Mouse (Mus musculus) adrenal gland, postnatal 25 days (tissue): ENCODE data around the gene Polrmt. TPM values are rescaled to one million over a fixed set of nuclear protein-coding genes. Genes with fewer than 3 reads are reported as not detected.

ENCODE experiments used
- DNase-seq: peaks from one replicate; pipeline ENCODE4 v3.0.0; 2021; ENCODE audit warnings: mixed read lengths
- total RNA-seq: library from RNA; stranded (reverse); gene quantifications from 2 replicates; pipeline ENCODE4 v1.2.3, GENCODE M21; 2021

Polrmt gene
- total RNA-seq, 1 experiment from 2014 or later, result 70.4 TPM

DNA sequence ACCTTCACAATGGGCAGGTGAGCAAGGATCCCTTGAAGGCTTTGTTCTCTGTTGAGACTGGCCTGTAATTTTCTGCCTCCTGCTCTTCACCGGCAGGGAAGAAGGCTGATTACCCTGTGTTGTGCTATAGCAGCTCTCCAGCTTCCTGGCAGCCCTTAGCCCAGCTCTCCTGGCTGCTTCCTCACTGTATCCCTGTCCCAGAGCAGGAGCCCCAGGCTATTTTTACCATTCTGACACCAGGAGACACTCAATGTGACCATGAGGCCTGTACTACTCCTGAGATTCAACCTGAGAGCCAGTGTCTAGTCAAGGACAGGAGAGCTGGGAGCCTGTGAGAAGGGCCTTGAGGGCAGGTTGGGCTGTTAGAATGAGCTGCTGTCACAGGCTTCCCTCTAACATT lies 59.7 kb downstream of the Polrmt start:
- no peak for DNase-seq

DNA sequence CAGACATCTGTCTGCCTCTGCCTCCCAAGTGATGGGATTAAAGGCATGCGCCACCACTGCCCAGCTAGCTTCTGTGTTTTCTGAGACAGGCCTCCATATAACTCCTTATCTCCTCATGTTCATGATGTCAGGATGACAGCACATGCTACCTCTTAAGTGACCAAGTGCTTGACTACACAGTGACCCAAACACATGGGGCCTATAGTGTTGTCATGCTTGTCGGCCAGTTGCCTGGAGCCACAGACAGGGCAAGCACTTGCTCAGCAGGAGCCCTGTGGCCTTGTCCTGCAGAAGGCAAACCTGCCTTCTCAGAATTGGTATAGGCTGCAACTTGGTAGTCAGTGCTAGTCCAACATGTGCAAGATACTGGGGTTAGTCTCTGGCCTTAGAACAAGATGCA lies 60.2 kb downstream of the Polrmt start:
- DNase-seq, result no peak

Other genes starting within 250 kb of the Polrmt start
- 28.3 and 32.1 TPM in 2 replicates for gene Plpp2, start 212.8 kb downstream of the Polrmt start, total RNA-seq
- 33.6 and 46.1 TPM in 2 replicates for gene Mier2, start 191.4 kb downstream of the Polrmt start, total RNA-seq
- gene Theg, start 159.2 kb downstream of the Polrmt start, total RNA-seq, result not detected in 2 replicates
- gene C2cd4c, start 132.6 kb downstream of the Polrmt start, total RNA-seq, result 0.09 TPM in 1 of 2 replicates, not detected in the other
- 3.5 and 4.4 TPM in 2 replicates for gene Shc2, start 108.7 kb downstream of the Polrmt start, total RNA-seq
- not detected in 2 replicates for gene Odf3l2, start 100.8 kb downstream of the Polrmt start, total RNA-seq
- not detected in 2 replicates for gene Madcam1, start 82.0 kb downstream of the Polrmt start, total RNA-seq
- gene Tpgs1, start 77.2 kb downstream of the Polrmt start, total RNA-seq, result 35.0 and 36.5 TPM in 2 replicates
- gene Cdc34, start 64.4 kb downstream of the Polrmt start, total RNA-seq, result 78.6 and 89.8 TPM in 2 replicates
- gene Gzmm, start 57.6 kb downstream of the Polrmt start, total RNA-seq, result 1.2 and 1.6 TPM in 2 replicates
- gene Bsg, start 42.1 kb downstream of the Polrmt start, total RNA-seq, result 522 and 531 TPM in 2 replicates
- 5.4 and 7.7 TPM in 2 replicates for gene Hcn2, start 29.9 kb downstream of the Polrmt start, total RNA-seq
- not detected in 2 replicates for gene Fgf22, start 8.5 kb upstream of the Polrmt start, total RNA-seq
- gene Rnf126, start 20.4 kb upstream of the Polrmt start, total RNA-seq, result 59.5 and 63.8 TPM in 2 replicates
- gene Fstl3, start 30.7 kb upstream of the Polrmt start, total RNA-seq, result 8.5 and 10.6 TPM in 2 replicates
- not detected in 2 replicates for gene Prss57, start 44.4 kb upstream of the Polrmt start, total RNA-seq
- gene Palm, start 47.0 kb upstream of the Polrmt start, total RNA-seq, result 57.1 and 99.3 TPM in 2 replicates
- gene Misp, start 74.4 kb upstream of the Polrmt start, total RNA-seq, result 0.64 and 1.00 TPM in 2 replicates
- gene Ptbp1, start 107.8 kb upstream of the Polrmt start, total RNA-seq, result 224 and 249 TPM in 2 replicates
- gene Prtn3, start 127.9 kb upstream of the Polrmt start, total RNA-seq, result not detected in 2 replicates
- gene Plppr3, start 128.1 kb upstream of the Polrmt start, total RNA-seq, result 0.49 and 1.2 TPM in 2 replicates
- not detected in 2 replicates for gene Elane, start 139.7 kb upstream of the Polrmt start, total RNA-seq
- 420 and 469 TPM in 2 replicates for gene Cfd, start 144.3 kb upstream of the Polrmt start, total RNA-seq
- 36.0 and 49.2 TPM in 2 replicates for gene Med16, start 162.3 kb upstream of the Polrmt start, total RNA-seq
- gene Gm26602, start 164.3 kb upstream of the Polrmt start, total RNA-seq, result not detected in 2 replicates
- gene Kiss1r, start 170.4 kb upstream of the Polrmt start, total RNA-seq, result 1.1 and 2.3 TPM in 2 replicates
- gene R3hdm4, start 174.6 kb upstream of the Polrmt start, total RNA-seq, result 85.5 and 98.9 TPM in 2 replicates
- 5.2 and 5.8 TPM in 2 replicates for gene Arid3a, start 180.5 kb upstream of the Polrmt start, total RNA-seq
- gene Wdr18, start 213.6 kb upstream of the Polrmt start, total RNA-seq, result 32.4 and 35.5 TPM in 2 replicates
- gene Grin3b, start 224.1 kb upstream of the Polrmt start, total RNA-seq, result 0.12 TPM in 1 of 2 replicates, not detected in the other
- gene Tmem259, start 237.7 kb upstream of the Polrmt start, total RNA-seq, result 159 and 161 TPM in 2 replicates
- 28.3 and 29.8 TPM in 2 replicates for gene Cnn2, start 242.0 kb upstream of the Polrmt start, total RNA-seq
- gene Abca7, start 249.9 kb upstream of the Polrmt start, total RNA-seq, result 24.2 and 29.1 TPM in 2 replicates